Mouse (Mus musculus): Measurements from ENCODE around the gene Msrb2.

The Msrb2 gene

DNA sequence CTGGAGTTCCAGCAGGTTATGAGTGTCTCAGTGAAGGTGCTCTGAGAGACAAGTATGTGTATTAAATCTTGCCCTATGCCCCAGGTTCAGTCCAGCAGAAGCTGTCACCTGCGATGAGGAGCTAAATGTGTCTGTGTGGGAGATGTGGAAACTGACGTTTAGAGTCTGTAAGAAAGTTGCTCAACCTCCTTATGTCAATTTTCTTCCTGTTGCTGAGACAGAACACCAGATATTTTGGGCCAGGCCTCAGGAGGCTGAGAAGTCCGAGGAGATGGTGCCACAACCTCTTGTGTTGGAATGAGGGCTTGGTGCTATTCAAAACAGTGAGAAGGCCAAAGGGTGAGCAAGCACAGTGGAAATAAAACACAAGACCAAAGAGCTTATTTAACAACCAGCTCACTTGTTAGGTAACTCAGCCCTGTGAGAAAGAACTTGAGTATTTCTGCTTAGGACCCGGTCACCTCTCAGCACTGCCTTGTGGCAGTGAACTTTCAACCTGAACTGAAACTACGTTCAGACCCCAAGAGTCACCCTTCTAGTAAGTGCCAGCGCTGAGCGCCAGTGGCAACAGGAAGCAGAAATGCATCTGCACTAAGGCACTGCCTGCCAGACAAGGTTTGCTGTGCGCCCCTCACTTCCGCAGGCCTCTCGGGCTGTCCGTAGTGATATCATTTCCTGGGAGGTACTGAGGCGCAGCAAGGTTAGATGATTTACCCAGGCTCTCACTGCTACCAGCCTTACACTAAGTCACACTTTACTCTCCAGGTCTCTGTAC lies 17.3 kb downstream of the Msrb2 start:
- in situ Hi-C loops (cut with MboI, MseI) = no loop called here

DNA sequence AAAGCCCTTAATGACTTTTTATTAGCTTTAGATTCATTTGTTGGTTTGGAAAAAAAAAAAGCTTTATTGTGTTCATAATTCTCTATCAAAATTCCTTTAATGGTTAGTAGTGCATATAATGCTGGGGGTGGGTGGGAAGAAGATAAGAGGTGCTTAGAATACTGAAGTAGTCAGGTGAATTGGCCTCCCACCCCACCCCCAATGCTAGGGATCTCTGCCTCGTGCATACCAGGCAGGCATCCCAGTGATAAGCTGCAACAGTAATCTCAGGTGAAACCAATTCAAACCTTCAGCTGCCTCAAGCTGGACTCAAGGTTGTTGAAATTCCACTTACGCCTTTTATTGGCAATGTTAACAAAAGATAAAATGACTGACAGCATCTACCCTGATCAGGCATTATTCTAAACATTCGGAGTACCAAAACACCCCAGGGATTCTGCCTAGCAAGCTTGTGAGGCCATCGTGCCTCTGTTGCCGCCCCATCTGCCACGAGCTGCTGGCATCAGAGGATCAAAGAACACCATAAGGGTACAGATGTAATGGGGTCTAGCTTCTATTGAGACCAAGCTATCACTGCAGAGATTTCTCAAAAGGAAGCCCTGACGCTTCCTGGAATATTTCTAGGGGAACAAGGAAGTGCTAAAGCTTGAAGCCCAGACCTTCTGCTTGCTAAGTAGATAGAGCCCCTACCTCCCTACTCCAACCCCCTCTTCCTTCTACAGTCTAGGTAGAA lies 19.3 kb downstream of the Msrb2 start:
- in situ Hi-C loops (cut with MboI, MseI) = no loop called here

DNA sequence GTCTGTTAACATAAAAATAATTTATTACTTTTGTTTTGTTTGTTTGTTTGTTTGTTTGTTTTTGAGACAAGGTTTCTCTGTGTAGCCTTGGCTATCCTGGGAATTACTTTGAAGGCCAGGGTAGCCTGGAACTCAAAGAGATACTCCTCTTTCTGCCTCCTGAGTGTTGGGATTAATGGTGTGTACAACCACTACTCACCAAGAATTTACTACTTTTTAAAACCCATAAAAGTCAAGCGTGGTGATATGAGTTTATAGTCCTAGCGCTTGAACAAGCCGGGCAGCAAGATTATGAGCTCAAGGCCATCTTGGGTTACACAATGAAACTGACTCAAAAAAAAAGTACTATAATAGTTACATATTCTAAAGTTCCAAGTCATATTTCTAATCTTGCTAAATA lies 20.4 kb downstream of the Msrb2 start:
- in situ Hi-C loops (cut with MboI, MseI) = no loop called here

DNA sequence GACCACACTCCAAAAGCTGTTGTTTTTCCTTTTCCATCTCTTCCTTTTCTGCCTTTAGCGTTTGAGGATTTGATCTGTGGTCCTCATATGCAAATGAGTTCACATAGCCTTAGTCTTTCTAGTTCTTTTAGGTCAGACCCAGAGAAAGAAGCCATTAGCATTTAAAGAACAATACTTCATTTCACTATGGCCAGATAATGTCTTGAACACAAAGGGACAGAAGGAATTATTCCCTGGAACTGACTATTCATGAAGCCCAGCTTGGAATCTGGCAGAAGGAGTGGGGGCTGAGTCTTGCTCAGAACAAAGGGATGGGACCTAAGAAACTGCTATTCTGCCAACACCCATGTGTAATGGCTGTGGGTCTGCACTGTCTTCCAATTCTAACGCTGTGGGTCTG lies 21.6 kb downstream of the Msrb2 start:
- in situ Hi-C loops (cut with MboI, MseI) = no loop called here

DNA sequence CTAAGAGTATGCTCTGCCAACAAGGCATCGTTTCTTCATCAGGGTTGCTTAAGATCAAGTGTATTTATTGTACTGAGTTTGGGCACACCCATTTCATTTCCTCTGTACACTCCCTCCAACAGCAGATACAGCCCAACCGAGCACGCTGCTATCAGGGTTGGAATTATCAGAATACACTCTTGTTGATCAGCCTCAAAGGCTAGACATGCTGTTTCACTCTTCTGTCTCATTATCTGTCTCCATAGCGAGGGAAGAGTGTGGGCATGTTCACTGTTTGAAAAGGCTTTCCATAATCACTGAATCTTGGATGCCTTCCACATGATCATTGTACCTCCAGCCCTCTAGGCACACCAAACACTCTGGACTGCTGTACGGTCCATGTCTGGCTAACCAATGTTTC lies 34.2 kb downstream of the Msrb2 start:
- in situ Hi-C loops (cut with MboI, MseI) = no loop called here

DNA sequence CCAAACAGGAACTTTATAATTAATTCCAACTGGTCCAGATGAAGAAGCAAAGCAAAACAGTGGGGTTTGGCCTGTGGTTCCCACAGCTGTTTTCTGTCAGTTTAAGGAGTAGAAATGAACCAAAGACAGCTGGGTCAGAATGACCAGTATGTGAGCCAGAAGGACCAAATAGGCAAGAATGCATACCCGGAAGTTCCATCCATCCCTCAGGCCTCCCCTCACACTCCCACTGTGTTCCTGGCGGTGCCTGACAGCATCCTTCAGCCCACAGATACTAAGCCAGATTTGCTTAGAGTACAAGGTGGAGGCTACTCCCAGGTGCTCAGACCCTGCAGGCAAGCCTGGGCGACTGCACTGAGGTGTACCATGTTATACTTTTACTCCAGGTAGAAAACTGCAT lies 35.3 kb downstream of the Msrb2 start:
- in situ Hi-C loops (cut with MboI, MseI) = no loop called here

DNA sequence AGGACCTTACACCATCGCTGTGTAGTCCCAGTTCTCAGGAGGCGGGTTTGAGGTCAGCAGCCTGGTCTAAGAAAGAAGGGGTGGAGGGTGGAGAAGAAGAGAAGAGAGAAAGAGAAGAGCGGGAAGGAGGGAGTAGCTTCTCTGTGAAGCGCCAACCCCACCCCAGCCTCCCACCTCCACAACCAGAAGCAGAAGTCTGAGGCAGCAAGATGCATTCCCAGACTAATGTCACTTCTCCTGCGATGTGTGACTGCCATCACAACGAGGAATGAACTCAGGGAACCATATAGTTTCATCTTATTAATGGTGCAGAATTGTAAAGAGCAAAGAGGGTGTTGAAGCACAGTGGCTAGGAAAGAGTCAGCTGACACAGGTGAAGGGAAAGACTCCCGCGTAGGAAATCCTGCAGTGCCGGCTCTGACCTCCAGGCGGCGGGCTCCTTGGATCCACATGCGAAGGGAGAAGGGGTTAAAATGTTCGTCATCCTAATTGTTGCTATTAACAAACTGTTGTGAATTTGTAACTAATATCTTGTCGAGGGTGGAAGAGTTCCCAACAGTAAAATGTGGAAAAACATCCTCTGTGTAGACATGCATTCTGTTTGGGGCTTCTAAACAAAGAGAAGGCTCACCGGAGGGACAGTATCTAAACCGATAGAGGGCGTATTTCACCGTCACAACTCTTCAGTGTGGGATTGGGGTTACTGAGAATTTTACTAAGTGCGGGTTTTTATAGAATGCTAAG lies 43.2 kb downstream of the Msrb2 start:
- in situ Hi-C loops (cut with MboI, MseI) = no loop called here

DNA sequence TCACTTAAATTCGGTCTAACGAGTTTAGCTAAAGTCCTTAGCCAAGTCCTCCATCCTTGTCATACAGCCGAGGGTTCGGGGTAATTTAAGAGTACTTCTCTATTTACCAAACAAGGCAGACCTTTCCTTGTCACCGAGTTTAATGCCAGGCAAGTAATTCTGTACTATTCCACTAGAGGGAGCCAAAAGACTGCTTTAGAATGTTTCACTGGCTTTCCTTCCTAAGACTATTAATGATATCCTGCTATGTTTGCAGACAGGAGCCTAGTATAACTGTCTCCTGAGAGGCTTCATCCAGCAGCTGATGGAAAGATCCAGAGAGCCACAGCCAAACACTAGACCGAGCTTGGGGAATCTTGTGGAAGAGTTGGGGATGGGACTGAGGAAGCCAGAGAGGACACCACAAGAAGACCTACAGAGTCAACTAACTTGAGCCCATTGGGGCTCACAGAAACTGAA lies 43.9 kb downstream of the Msrb2 start:
- in situ Hi-C loops (cut with MboI, MseI) = no loop called here

DNA sequence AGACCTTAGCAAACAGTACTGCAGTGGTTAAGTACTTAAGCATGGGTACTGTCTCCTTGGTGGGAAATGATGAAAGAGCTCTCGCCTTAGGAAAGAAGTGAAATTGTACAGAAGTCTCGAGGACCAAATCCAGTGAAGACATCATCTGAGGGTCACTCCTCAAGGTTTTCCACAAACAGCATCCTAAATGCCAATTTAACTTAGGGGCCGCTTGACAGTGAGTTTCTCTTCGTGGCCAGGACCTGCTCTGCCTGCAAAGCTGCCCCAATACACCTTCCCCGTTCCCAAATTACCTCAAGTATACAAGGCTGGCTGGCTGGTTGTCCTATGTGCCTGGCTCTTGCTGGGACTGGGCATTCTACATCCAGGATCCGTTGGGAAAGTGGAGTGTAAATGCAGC lies 44.8 kb downstream of the Msrb2 start:
- in situ Hi-C loops (cut with MboI, MseI) = no loop called here

DNA sequence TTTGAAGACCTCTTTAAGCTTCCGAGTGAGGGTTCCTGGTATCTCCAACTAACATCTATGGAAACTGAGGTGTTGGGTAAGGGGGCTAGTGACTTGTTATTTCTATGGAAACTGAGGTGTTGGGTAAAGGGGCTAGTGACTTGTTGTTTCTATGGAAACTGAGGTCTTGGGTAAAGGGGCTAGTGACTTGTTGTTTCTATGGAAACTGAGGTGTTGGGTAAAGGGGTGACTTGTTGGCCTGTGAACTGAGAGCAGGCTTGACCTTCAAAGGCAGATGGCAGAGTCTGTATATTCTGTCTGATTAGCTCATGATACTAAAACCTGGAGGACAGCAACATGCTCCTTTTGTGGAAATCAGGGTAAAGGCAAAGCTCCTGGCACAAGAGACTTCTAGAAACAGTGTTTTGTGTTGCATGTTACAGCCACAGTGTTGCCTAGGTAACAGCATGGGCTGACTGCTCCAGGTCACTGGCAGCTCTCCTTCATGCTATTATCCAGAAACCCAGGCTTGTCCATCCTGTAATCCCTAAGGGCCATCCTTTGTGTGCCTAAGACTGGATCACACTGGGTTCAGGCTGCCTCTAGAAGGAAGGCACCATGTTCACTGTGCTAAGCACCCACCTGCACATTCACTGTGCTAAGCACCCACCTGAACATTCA lies 48.6 kb downstream of the Msrb2 start:
- in situ Hi-C loops (cut with MboI, MseI) = no loop called here

DNA sequence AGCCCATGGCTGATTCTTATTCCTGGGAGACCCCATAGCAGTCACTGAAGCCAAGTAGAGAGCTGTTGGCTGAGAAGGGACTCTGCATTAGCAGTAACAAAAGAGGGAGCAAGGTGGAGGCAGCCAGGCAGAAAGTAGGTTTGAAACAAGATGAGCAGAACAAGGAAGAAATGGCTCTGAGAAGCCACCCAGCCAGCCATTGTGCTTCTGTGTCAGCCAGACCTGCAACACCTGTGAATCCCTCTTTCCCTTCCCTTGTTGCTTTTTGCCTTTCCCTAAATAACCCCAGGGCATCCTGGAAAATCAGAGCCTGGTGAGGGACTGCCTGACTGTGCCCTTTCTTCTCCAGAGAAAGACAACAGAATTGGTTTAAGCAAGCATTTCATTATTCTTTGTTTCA lies 51.0 kb downstream of the Msrb2 start:
- in situ Hi-C loops (cut with MboI, MseI) = no loop called here

DNA sequence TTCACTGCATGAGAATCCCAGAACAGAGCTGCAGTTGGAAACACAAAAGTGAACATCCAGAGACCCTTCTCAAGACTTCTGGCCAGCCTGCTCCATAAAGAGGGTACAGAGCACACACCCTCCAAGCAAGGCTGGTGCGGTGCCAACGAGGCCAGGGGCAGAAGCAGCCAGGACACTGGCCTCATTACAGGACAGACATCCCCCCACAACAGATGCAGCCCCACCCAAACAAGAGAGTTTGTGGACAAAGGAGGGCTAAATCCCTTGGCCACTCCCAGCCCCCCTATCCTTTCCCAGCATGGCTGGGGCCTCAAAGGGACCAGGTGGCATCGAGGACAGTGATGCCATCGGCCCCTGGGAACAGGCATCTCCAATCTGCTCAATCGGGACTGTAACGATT lies 51.8 kb downstream of the Msrb2 start:
- in situ Hi-C loops (cut with MboI, MseI) = no loop called here

DNA sequence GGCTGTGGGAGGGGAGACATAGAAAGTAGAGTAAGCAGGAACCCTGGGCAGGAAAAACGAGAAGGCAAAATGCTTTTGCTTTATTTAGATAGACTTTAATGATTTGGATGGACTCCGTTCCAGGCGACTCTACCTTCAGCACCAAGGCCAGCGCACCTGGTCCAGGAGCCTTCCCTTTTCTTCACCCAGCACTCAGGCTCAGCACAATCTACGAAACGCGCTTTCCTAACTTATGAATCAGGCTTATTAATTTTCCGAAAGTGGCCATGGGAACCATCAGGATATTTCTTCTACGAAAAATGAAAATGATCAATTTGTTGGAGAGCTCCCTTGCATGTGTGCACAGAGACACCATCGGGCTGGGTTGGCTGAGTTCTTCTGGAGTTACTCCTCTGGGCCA lies 57.8 kb downstream of the Msrb2 start:
- in situ Hi-C loops (cut with MboI, MseI) = no loop called here

DNA sequence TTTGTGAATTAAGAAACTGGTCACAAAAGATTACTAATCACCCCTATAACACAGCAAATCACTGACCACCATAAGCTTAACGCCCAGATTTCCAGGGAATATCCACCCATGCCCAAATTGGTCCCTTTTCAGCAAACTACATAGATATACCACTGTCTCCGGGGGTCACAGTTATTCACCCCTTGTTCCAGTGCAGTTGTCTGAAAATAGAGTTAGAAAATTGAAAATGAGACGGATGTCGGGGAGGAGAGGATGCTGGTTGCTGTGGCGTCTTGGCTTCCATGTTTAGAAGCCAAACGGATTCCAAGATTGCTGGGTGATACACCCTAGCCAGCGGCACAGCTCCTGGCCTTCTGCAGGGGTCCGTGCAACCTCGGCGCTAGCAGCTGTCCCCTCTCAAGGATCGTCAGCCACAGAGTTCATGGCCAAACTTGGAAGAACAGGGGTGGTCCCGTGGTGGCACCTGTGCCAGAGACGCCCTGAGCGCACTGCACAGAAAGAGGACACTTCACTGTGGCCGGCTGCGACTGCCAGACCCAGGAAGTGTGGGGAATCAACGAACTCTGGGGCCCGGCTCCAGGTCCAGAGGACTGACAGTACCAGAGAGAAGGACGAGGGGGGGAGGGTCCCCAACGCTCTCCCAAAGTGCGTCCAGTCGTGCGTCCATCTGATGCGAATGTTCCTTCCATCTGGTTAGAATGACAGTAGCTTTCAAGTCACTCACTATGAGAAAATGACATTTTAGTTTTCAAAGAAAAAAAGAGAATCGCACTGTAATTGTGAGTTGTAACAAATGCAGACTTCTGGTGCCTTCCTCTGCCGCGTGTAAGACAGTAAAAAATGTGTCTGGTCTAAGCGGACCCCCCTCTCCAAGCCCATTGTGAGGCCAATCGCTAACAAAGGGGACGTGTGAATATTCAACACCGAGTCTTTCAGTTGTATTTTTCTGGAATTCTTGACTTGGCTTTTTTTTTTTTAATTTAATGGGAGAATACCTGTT lies 58.8 kb downstream of the Msrb2 start:
- in situ Hi-C loops (cut with MboI, MseI) = loop anchor here (5.0 kb wide), 1 partner anchor 87 kb away; no protein-coding TSS in a partner anchor

DNA sequence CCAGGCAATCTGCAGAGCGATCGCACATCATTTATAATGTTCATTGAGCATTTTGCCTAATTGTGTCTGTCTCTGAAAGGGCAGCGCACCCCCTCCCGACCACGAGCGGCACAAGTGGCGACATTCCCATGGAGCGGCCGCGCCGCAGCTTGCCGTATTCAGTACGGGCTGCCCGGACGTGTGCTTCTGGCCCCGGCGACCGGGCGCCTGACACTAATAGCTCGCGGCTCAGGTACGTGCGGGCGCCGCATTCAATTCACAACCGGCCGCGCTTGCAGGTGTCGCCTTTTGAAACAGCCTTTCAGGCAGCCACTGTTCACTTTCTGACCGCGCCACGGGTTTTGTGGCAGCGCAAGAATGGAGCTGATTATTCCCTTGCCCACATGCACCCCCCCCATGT lies 59.5 kb downstream of the Msrb2 start:
- in situ Hi-C loops (cut with MboI, MseI) = loop anchor here (5.0 kb wide), 1 partner anchor 87 kb away; no protein-coding TSS in a partner anchor

DNA sequence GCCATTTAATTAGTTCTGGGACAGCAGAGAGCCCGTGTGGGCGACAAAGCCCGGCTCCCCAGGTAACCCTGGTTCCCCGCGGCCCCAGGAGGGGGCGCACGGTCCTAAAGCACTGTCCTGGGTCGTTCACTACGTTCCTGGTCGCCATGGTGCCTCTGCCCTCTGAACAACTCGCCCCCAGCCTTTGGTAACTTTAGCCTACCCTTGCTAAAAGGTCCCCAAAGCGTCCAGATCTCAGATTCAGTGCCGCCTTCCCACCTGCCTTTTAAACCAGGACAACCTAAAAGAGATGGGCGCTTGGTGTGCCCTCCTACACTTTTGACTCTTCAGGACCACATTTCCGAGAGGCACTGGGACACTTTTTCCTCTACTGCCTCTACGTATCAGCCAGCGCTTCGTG lies 59.9 kb downstream of the Msrb2 start:
- in situ Hi-C loops (cut with MboI, MseI) = loop anchor here (5.0 kb wide), 1 partner anchor 86 kb away; no protein-coding TSS in a partner anchor

DNA sequence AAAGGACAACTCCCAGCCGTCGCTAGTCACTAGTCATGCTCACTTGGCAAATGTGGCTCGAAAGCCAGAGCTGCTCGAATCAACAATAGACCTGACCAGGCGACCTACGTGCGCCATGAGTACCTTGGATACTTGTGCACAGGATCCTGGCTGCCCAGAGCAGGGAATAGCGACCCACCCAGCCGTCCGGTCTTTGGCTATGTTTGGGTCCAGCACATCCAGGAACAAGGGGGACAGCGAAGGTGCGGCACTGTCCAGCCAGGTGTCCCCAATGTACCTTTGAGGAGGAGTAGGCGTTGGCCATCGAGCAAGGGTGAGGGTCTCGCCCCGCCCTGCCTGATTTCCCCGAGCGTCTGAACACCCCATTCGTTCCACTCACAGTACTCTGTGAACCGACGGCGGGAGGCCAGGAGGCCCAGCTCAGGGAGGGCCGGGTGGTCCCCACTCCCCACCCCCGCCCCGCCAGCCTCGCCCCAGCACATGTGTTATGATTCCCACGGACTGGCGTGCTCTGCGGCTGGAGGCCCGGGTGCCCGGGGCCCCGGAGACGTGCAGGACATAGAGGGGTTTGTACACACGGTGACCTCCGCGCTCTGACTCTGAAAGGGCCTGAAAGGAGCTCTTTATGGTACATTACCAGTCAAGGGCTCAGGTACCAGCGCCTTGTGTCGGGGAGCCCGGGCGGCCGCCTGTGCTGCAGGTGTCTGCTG lies 60.5 kb downstream of the Msrb2 start:
- in situ Hi-C loops (cut with MboI, MseI) = loop anchor here (5.0 kb wide), 1 partner anchor 86 kb away; no protein-coding TSS in a partner anchor

DNA sequence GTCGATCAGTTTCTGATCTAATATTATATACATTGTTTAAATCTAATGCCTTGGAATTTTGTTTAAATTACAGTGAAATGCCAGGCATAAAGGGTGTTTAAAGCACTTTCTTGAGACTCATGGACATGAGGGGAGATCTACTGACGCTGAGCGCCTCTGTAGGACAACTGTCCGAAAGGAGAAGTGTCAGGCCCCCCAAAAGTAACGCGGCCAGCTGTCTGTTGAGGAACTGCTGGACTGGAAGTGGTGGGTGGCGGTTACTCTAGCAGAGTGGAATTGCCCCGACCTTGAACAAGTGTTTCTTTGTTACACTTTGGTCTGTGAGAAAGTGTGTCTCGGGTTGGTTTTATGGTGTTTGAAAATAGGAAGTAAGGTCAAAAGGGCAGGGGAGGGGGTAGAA lies 73.1 kb downstream of the Msrb2 start:
- in situ Hi-C loops (cut with MboI, MseI) = no loop called here
